21 mouse cellular contexts compared by ENCODE assay signal in genomic region chr1:113383717-113384116, GRCm38 (mm10).
DNase-seq lines count a peak whose midpoint lies in the region; ATAC-seq and TF ChIP-seq lines count a peak whose summit lies in the region.
"Had no signal": no experiment of that assay in that cellular context is flagged by ENCODE, and none has a peak within 500 bp of the region (broad histone marks: within the 10 kb centered on the region; RNA-seq: fewer than 3 reads in every experiment).

No protein-coding gene starts in this region.

- no peak overlapping the region for H3K4me2 ChIP-seq in forebrain, embryonic 13.5 days
- no peak overlapping the region for H3K4me2 ChIP-seq in forebrain, embryonic 11.5 days (ENCODE audit: low read depth, low read length, severe bottlenecking)
- H3K4me2 ChIP-seq in forebrain, embryonic 15.5 days (replicated peaks) = no peak overlapping the region
- no peak overlapping the region for H3K4me2 ChIP-seq in forebrain, embryonic 12.5 days
- H3K4me2 ChIP-seq in forebrain, postnatal 0 days (ENCODE audit: low read depth) = no peak overlapping the region
- H3K4me2 ChIP-seq: embryonic facial prominence, embryonic 12.5 days had no signal

- no peaks in the 10 kb centered on the region for H3K27me3 ChIP-seq in forebrain, embryonic 13.5 days
- H3K27me3 ChIP-seq in forebrain, embryonic 11.5 days (ENCODE audit: control insufficient read depth, insufficient read depth, low read length) = no peaks in the 10 kb centered on the region
- no peaks in the 10 kb centered on the region for H3K27me3 ChIP-seq in forebrain, embryonic 15.5 days
- no peaks in the 10 kb centered on the region for H3K27me3 ChIP-seq in forebrain, embryonic 12.5 days
- H3K27me3 ChIP-seq in forebrain, postnatal 0 days (ENCODE audit: insufficient read depth, low read length) = no peaks in the 10 kb centered on the region
- H3K27me3 ChIP-seq: CH12.LX; embryonic facial prominence, embryonic 12.5 days; Patski had no signal

- H3K4me1 ChIP-seq in forebrain, embryonic 13.5 days = peaks cover 3% of the 10 kb centered on the region; the same call in 1 of the 2 replicates
- H3K4me1 ChIP-seq in forebrain, embryonic 11.5 days (replicated peaks; ENCODE audit: control insufficient read depth, insufficient read depth, low read length) = no peaks in the 10 kb centered on the region
- H3K4me1 ChIP-seq in forebrain, embryonic 15.5 days = no peaks in the 10 kb centered on the region
- H3K4me1 ChIP-seq in forebrain, embryonic 12.5 days = no peaks in the 10 kb centered on the region
- H3K4me1 ChIP-seq in forebrain, postnatal 0 days (ENCODE audit: insufficient read depth) = no peaks in the 10 kb centered on the region
- H3K4me1 ChIP-seq: embryonic facial prominence, embryonic 10.5 days; embryonic facial prominence, embryonic 12.5 days had no signal

- no peak overlapping the region for H3K9ac ChIP-seq in forebrain, embryonic 13.5 days
- H3K9ac ChIP-seq in forebrain, embryonic 11.5 days (ENCODE audit: low read length) = no peak overlapping the region
- H3K9ac ChIP-seq in forebrain, embryonic 15.5 days (replicated peaks) = no peak overlapping the region
- no peak overlapping the region for H3K9ac ChIP-seq in forebrain, embryonic 12.5 days
- H3K9ac ChIP-seq in forebrain, postnatal 0 days = no peak overlapping the region
- H3K9ac ChIP-seq: embryonic facial prominence, embryonic 12.5 days had no signal

- no peaks in the 10 kb centered on the region for H3K36me3 ChIP-seq in forebrain, embryonic 13.5 days (ENCODE audit: poor library complexity, severe bottlenecking)
- no peaks in the 10 kb centered on the region for H3K36me3 ChIP-seq in forebrain, embryonic 11.5 days (ENCODE audit: control insufficient read depth, insufficient read depth, low read length)
- no peaks in the 10 kb centered on the region for H3K36me3 ChIP-seq in forebrain, embryonic 15.5 days
- H3K36me3 ChIP-seq in forebrain, embryonic 12.5 days (replicated peaks) = no peaks in the 10 kb centered on the region
- no peaks in the 10 kb centered on the region for H3K36me3 ChIP-seq in forebrain, postnatal 0 days (ENCODE audit: insufficient read depth)
- H3K36me3 ChIP-seq: embryonic facial prominence, embryonic 10.5 days; embryonic facial prominence, embryonic 12.5 days; G1E had no signal

- H3K27ac ChIP-seq in forebrain, embryonic 13.5 days = no peak overlapping the region
- H3K27ac ChIP-seq in forebrain, embryonic 11.5 days (ENCODE audit: low read depth, low read length) = no peak overlapping the region
- no peak overlapping the region for H3K27ac ChIP-seq in forebrain, embryonic 15.5 days (replicated peaks)
- no peak overlapping the region for H3K27ac ChIP-seq in forebrain, embryonic 12.5 days
- no peak overlapping the region for H3K27ac ChIP-seq in forebrain, postnatal 0 days (ENCODE audit: low read depth, low read length)
- H3K27ac ChIP-seq: embryonic facial prominence, embryonic 10.5 days; embryonic facial prominence, embryonic 12.5 days had no signal

- H3K4me3 ChIP-seq in forebrain, embryonic 13.5 days = no peak overlapping the region
- H3K4me3 ChIP-seq in forebrain, embryonic 11.5 days (ENCODE audit: low read depth, low read length) = no peak overlapping the region
- no peak overlapping the region for H3K4me3 ChIP-seq in forebrain, embryonic 15.5 days
- H3K4me3 ChIP-seq in forebrain, embryonic 12.5 days (replicated peaks) = no peak overlapping the region
- H3K4me3 ChIP-seq in forebrain, postnatal 0 days (ENCODE audit: low read depth, low read length) = no peak overlapping the region
- H3K4me3 ChIP-seq: embryonic facial prominence, embryonic 10.5 days; embryonic facial prominence, embryonic 12.5 days had no signal

- ATAC-seq in forebrain, embryonic 13.5 days = 0 out of 2 replicates have a peak, but pooled peaks have one; percentile 55
- ATAC-seq in forebrain, embryonic 11.5 days (replicated peaks; ENCODE audit: low FRiP score) = no peak
- peak; percentile 64 for ATAC-seq in forebrain, embryonic 15.5 days (replicated peaks)
- no peak for ATAC-seq in forebrain, embryonic 12.5 days (ENCODE audit: low FRiP score)
- peak; percentile 70; the same call in 1 of the 2 replicates for ATAC-seq in forebrain, postnatal 0 days
- ATAC-seq: activated CD4-positive, CD25-positive, alpha-beta regulatory T cell, adult 4 months; CD4-positive, CD25-positive, alpha-beta regulatory T cell, adult 4 months; Patski had no signal

- TF ChIP-seq CTCF in forebrain, postnatal 0 days (IDR thresholded peaks at IDR 0.05; ENCODE audit: low read depth) = no peak

- no peaks in the 10 kb centered on the region for H3K9me3 ChIP-seq in forebrain, embryonic 13.5 days (replicated peaks)
- no peaks in the 10 kb centered on the region for H3K9me3 ChIP-seq in forebrain, embryonic 11.5 days (ENCODE audit: control insufficient read depth, low read length)
- H3K9me3 ChIP-seq in forebrain, embryonic 15.5 days = no peaks in the 10 kb centered on the region
- H3K9me3 ChIP-seq in forebrain, embryonic 12.5 days = no peaks in the 10 kb centered on the region
- no peaks in the 10 kb centered on the region for H3K9me3 ChIP-seq in forebrain, postnatal 0 days (ENCODE audit: low read length)
- H3K9me3 ChIP-seq: embryonic facial prominence, embryonic 10.5 days; embryonic facial prominence, embryonic 12.5 days had no signal

- no peak for DNase-seq in forebrain, embryonic 11.5 days (ENCODE audit: low spot score)
- no peak for DNase-seq in forebrain, postnatal 0 days
- no peak for DNase-seq in adrenal gland, postnatal 25 days
- DNase-seq: adrenal gland, adult 8-10 months; adrenal gland, postnatal 14 days; B cell, adult 2 months; cerebellum, adult 11-12 months; cerebellum, adult 2 months; cerebellum, adult 9-10 months; cerebellum, postnatal 10 days; cerebellum, postnatal 25 days had no signal

- WGBS in forebrain, embryonic 13.5 days = 84% methylated on average over 2 of the region's 2 CpGs
- WGBS in forebrain, embryonic 11.5 days = 83% methylated on average over 2 of the region's 2 CpGs
- WGBS in forebrain, embryonic 15.5 days = 91% methylated on average over 2 of the region's 2 CpGs
- WGBS in forebrain, embryonic 12.5 days = 84% methylated on average over 2 of the region's 2 CpGs
- 64% methylated on average over 2 of the region's 2 CpGs for WGBS in forebrain, postnatal 0 days

Comparison
In these comparisons a context has a peak if more than half of its experiments do, and no peak if none do; other contexts are left out.
1. ATAC-seq: peak in forebrain, embryonic 13.5 days (single experiment), forebrain, embryonic 15.5 days (single experiment) and forebrain, postnatal 0 days (single experiment); none in forebrain, embryonic 11.5 days (single experiment) and forebrain, embryonic 12.5 days (single experiment).